Mouse (Mus musculus) thymus, postnatal 25 days (tissue): Measurements from ENCODE around the gene Gm21972.

Experiments
- DNase-seq: peaks from one replicate; pipeline ENCODE4 v3.0.0; 2022

Gene Gm21972

GRCm38 (mm10) chr1:86133337-86133736 is at the start of gene Gm21972:
TSS of gene Gm21972 (plus strand) at chr1:86133637.
- DNase-seq, result no peak

GRCm38 (mm10) chr1:86094413-86094812 is 39.0 kb upstream of the Gm21972 start:
- DNase-seq, result no peak

GRCm38 (mm10) chr1:86105054-86105453 is 28.4 kb upstream of the Gm21972 start:
- no peak for DNase-seq

GRCm38 (mm10) chr1:86111779-86112178 is 21.7 kb upstream of the Gm21972 start, which contains the start of gene Htr2b:
TSS of gene Htr2b (minus strand) at chr1:86111970.
- DNase-seq, result no peak

GRCm38 (mm10) chr1:86114141-86114540 is 19.3 kb upstream of the Gm21972 start:
- no peak for DNase-seq

- DNase-seq, result no peak
These were observed 13.9 kb upstream of the Gm21972 start for GRCm38 (mm10) chr1:86119549-86119948.

GRCm38 (mm10) chr1:86126036-86126435 is 7.4 kb upstream of the Gm21972 start:
- no peak for DNase-seq

GRCm38 (mm10) chr1:86135315-86135714 is 1.9 kb downstream of the Gm21972 start:
- no peak for DNase-seq

- no peak for DNase-seq
These were observed 7.6 kb downstream of the Gm21972 start for GRCm38 (mm10) chr1:86141081-86141480.

GRCm38 (mm10) chr1:86143165-86143564 is 9.7 kb downstream of the Gm21972 start:
- no peak for DNase-seq

GRCm38 (mm10) chr1:86144001-86144944 is 10.8 kb downstream of the Gm21972 start:
- no peak for DNase-seq

GRCm38 (mm10) chr1:86146293-86146692 is 12.9 kb downstream of the Gm21972 start:
- DNase-seq, result no peak

GRCm38 (mm10) chr1:86147557-86147956 is 14.1 kb downstream of the Gm21972 start:
- no peak for DNase-seq

- DNase-seq, result no peak
These were observed 14.7 kb downstream of the Gm21972 start for GRCm38 (mm10) chr1:86148161-86148560.

- DNase-seq, result no peak
These were observed 17.5 kb downstream of the Gm21972 start for GRCm38 (mm10) chr1:86150929-86151328.

GRCm38 (mm10) chr1:86151376-86151775 is 17.9 kb downstream of the Gm21972 start:
- DNase-seq, result no peak

GRCm38 (mm10) chr1:86152618-86153017 is 19.2 kb downstream of the Gm21972 start:
- peak; percentile 20 for DNase-seq

GRCm38 (mm10) chr1:86154133-86154823 is 20.8 kb downstream of the Gm21972 start, which contains the start of gene Armc9:
TSS of gene Armc9 (plus strand) at chr1:86154780.
- DNase-seq, result peak; percentile 93

- DNase-seq, result no peak
These were observed 21.4 kb downstream of the Gm21972 start for GRCm38 (mm10) chr1:86154824-86155164.

- no peak for DNase-seq
These were observed 22.6 kb downstream of the Gm21972 start for GRCm38 (mm10) chr1:86156075-86156474.

- no peak for DNase-seq
These were observed 23.2 kb downstream of the Gm21972 start for GRCm38 (mm10) chr1:86156595-86156994.

GRCm38 (mm10) chr1:86160059-86160458 is 26.6 kb downstream of the Gm21972 start:
- no peak for DNase-seq

- DNase-seq, result no peak
These were observed 27.0 kb downstream of the Gm21972 start for GRCm38 (mm10) chr1:86160479-86160878.

GRCm38 (mm10) chr1:86161061-86161460 is 27.6 kb downstream of the Gm21972 start:
- no peak for DNase-seq
